Mouse (Mus musculus) CD4-positive, CD25-positive, alpha-beta regulatory T cell, adult 2 months (primary cell): Measurements from ENCODE around the gene Efhd1.
A peak's percentile ranks its signal among the peaks of the same experiment; 100 is the strongest.

ENCODE experiments used
- DNase-seq: peaks from one replicate; pipeline ENCODE4 v3.0.0-alpha.2; 2012; ENCODE audit warnings: low read depth, low spot score

Gene Efhd1

GRCm38 (mm10) chr1:87264134-87265006, at the start of gene Efhd1:
Gene Efhd1 (plus strand): TSS chr1:87264363.
- peak; percentile 13 for DNase-seq

GRCm38 (mm10) chr1:87214748-87215147, 49.4 kb upstream of the Efhd1 start:
- DNase-seq: peak; percentile 52

DNA sequence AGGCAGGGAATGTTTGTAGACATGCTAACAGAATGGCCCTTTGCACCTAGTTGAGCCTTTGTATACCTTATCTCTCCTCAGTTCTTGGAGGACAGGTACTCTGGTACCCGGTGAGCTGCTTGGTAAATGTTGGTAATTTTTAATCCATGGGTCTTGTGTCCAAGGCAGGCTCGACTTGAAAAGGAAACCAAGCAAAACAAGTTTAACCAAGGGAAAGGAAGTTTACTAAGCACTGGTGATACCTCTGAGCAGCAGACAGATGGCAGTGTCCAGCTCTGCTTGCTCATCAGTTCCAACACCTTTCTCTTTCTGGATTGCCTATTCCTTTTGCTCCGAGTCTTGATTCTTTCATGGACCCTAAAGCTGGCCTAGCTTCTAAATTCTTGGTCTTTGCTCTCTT, 46.2 kb upstream of the Efhd1 start:
- peak; percentile 52 for DNase-seq

- DNase-seq: no peak
Measured at GRCm38 (mm10) chr1:87225739-87226138, 38.4 kb upstream of the Efhd1 start.

DNA sequence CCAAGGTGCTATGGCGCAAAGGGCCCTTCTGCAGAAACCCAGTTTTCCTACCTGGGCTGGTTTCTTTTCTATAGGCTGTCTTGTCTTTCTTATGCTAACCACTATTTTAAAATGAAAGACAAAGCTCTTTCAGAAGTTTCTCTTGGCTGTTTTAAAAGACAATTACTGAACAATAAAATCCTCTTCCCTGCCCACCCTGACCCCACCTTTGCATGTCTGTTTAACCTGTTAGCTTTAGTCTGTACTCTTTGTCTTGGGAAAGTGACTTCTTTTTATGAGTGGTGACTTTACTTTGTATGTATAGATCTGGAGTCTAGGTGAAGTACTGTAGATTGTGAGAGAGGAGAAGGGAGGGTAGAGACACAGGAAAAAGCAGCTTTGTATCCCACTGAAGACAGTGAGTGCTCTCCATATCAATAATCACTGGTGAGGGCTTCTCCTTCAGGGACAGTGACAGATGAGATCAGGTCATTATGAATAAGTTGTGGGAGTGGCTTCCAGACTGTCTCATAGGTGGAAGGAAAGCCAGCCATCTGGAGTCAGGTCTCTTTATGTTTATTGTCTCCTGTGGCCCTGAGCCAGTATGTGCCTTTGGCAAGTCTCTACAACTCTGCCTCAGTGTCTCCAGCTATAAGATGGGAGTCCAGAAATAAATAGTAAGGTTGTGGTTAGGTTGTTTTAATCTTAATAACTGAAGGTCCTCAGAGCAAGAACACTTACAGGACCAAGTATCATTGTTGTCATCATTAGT, 37.6 kb upstream of the Efhd1 start:
- no peak for DNase-seq

DNA sequence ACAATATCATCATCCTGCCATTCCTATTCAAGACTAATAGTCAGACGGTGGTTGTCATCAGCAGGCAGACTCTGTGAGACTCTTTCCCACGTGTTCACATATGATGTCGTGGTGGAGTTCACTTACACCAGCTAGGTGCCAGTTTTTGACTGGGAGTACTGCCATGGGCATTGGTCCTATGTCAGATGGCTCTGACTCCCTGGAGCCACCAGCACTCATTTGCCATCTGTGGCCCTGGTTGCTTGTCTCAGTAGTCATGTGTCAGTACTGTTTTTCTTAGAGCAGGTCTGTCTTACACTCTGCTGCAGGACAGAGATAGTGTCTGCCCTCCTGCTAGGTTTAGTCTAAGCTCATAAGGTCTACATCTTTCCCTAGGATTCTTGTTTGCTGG, 37.0 kb upstream of the Efhd1 start:
- no peak for DNase-seq

DNA sequence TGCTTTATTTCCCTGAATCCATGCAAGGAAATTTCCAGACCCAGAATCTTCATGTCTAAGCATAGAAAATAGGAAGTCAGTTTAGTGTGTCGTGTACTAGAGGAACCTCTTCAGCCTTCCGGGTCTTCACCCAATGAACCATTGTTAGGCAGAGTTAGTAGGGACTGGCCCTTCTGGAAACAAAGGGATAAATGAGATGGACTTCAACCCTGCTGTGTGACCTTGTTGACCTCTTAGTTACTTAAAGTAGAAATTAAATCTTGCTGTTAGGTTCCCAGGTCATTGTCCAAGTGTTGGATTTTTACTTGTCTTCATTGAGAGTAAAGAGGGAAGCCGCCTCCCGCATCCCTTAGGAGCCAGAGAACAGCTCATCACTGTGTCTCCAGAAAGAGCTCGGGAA, 33.6 kb upstream of the Efhd1 start:
- no peak for DNase-seq

DNA sequence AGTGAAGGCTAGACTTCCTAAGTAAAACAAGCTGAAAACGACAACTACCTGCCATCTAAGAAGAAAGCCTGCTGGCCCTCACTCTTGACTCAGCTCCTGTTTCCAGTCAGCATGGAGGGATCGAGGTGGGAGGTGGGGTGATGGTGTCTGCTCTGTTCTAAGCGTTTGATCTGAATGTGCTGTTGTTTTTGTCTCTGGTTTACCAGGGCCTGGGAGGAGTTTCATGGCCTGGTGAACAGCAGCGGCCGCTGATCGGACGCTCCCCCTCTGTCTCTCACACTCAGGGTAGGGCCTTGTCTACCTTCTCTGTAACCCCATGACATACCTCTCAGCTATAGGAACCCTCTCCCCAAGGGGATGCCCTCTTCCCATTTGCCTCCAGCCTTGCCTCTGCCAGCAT, 32.0 kb upstream of the Efhd1 start:
- no peak for DNase-seq

DNA sequence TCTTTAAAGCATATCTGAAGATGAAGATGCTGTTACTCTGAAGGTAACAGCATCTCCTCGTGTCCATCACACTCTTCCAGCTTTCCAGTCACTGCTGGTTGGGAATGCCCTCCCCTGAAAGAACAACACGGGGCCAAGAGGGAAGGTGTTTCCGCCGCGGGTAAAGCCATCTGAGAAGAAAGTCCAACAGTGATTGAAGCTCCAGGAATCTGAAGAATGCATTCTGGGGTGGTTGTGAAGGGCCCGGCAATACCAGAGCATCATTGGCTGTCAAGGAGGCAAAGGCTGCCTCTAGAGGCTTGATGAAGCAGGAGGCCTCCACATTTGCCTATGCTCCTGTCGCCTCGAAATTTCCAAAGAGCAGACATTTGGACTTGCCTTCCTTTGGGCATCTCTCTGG, 25.1 kb upstream of the Efhd1 start:
- no peak for DNase-seq

DNA sequence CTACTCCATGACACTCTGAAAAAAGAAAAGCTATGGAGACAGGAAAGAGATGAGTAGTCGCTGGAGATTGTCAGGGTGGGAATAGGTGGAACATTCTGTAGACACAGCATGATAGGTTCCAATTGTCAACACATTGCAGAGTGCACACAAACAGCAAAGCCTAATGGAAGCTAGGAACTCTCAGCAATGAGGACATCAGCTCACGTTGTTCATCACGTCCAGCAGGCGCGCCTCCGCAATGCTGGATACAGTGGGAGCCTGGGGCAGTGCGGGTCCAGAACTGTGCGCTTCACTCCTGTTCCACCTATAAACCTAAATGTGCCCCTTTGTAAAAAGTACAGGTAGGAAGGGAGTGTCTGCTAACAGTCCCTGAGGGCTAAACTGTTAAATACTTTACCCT, 21.1 kb upstream of the Efhd1 start:
- no peak for DNase-seq

DNA sequence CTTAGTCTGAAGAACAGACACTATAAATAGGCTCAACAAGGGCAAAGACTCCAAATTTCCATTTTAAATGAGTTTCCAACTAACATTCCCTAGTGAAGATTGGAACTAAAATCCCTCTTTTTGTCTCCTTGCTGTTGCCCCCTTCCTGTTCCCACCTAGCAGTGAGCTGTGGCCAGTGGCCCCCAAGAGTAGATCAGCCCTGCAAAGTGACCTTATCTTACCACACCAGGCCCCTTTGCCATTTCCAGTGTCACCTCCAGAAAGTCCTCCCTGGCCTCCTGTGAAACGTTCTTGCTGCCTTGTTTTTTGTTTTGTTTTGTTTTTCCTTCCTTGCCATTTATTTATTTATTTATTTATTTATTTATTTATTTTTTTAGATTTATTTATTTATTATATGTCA, 18.7 kb upstream of the Efhd1 start:
- no peak for DNase-seq

DNA sequence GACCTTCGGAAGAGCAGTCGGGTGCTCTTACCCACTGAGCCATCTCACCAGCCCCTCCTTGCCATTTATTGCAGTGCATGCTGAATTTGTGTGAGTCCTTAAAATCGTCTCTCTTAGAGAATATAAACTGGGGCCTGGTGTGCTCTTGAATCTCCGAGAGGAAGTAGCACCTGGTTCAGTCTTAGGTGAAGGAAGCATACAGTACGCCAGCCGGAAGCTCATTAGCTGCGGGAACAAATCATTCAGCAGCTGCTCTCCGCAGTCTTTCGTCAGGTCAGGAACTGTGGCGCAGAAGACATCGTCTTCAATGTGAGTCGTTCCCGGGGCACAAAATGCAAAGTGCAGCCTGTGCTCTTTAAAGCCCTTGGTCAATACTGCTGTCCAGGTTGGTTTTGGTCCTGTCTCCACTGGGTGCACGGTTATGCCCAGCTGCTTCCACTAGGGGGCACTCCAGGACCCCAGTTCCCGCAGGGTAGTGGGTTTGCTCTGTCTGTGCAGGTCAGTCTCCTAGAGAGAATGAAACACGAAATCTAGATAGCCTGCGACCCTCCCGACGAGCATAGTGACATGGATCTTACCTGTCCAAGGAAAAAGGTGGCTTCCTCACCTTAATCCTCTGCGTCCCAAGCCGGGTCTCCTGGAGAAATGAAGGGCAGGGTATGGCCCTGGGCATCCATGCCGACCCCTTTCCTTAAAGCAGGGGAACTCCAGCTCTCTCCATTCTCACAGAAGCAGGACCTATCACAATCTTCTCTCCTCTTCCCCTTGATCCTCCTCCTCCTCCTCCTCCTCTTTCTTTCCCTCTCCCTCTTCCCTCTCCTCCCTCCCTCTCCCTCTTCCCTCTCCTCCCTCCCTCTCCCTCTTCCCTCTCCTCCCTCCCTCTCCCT, 18.0 kb upstream of the Efhd1 start:
- DNase-seq: peak; percentile 75

- no peak for DNase-seq
Measured at GRCm38 (mm10) chr1:87252040-87252609, 12.0 kb upstream of the Efhd1 start.

GRCm38 (mm10) chr1:87255173-87255572, 9.0 kb upstream of the Efhd1 start:
- no peak for DNase-seq

DNA sequence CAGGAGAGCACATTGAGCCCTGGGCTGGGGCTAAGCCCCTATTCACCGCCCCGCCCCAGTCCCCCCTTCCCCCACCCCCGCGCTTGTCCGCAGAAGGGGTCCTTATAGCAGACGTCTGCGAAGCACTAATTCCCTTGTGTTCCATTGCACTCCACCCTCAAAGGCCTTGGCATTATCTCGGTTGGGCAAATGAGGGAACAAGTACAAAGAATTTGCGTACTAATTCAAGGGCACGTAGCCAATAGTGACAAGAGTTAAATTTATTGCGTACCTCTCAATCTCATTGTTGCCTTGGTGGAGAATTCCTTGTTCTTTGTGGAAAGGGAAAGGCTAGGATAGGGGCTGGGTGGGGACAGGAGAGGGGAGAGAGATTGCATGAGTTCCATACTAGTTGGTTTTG, 6.5 kb upstream of the Efhd1 start:
- no peak for DNase-seq

DNA sequence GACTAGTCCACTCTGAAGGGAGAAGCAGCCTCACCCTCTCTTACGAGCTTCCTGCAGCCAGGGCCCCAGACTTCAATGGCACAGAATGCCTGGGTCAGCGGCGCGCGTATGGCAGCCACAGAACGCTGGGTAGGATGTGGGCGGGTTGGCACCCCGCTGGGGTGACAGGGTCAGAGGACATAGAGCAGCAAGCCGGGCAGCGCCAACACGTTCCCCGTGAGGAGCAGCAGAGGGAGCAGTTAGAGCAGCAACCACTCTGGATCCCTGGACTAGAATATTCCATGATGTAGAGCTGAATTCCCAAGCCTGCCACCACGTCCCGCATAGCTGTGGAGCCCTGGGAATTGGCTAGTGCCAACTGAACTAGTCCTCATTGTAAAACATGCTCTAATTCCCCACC, 5.7 kb upstream of the Efhd1 start:
- no peak for DNase-seq

GRCm38 (mm10) chr1:87259316-87259715, 4.8 kb upstream of the Efhd1 start:
- DNase-seq: no peak

DNA sequence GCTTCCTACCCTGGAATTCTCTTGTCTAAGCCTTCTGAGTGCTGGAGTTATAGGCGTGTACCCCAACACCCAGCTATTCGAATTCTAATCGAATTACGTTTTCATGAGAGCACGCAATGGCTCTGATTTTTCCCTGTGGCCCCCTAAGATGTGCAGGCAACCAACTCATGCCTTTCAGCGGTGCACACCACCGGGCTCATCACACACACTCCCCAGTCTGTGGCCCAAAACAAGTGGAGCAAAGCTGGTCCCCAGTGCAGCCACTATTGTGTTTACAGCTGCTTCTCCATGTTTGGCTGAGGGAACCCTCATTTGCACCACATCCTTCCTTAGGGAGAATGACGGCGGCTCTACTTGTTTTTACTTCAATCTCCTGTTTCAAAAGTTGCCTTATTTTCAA, 906 bp upstream of the Efhd1 start:
- DNase-seq: no peak

DNA sequence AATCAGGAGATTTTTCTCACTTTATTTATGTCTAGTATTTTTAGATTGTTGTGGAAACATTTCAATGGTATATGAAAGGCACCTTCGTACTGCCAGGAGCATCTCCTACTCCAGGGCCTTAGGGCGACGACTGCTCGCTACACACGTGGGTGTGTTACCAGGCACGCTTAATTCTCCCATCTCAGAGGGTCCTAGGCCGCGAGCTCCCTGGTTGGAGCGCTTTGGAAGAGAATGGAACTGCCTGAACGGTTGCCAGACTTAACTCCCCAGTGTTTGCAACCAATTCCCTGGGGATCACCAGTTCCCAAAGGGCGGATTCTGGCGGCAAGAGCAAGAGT, 398 bp upstream of the Efhd1 start:
- no peak for DNase-seq

DNA sequence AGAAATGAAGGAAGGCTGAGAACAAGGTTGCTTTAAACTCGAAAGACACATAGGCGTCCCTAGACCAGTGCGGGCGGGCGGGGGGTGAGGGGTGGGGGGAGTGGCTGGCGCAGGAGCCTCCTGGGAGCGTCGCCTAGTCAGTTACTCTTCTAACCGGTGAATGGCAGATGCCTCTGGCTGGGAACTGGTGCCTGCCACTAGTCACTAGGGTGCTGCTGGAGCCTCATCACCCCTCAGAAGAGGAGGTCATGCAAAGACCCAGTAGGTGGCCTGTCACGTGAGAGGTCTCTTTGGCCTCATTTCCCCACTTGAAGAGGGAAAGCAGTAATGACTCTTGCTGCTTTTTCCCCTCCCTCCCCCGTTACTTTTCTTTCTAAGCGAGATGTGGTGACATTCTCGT, 1.0 kb downstream of the Efhd1 start:
- no peak for DNase-seq

DNA sequence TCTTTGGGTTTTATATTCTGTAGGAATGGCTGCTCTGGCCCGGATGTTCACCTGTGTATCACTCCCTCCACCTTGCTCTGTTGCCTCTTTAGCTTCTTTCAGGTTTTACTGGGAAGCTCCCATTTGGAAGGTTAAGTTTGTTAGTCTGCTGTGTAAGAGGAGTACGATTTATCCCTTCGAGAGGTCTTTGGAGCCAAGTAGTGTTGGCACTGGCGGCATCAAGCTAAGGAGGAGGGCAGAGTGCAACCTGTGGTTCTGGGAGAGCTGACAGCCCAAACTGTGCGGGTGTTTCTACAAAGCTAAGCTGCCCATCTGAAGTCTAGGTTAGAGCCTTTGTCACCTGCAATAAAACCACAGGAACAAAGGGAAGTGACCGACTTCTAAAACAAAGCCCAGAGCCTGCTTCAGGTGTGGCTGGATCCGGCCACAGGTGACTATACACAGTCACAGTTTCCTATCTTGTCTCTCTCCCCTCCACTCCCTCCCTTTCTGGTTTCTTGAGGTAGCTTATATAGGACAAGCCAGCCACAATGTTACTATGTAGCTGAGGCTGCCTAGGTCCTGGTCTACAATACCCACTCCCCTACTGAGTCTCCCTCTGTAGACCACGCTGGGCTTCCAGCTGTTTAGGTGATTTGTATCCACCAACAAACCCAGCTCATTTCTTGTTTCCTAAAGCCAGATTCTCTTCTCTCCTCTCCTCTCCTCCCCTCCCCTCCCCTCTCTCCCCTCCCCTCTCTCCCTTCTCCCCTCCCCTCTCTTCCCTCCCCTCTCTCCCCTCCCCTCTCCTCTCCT, 2.3 kb downstream of the Efhd1 start:
- DNase-seq: no peak
